Mouse (Mus musculus) macrophage (primary cell): ENCODE data around the gene Lmnb2. TPM values are rescaled to one million over a fixed set of nuclear protein-coding genes. Genes with fewer than 3 reads are reported as not detected.
A peak's percentile ranks its signal among the peaks of the same experiment; 100 is the strongest.

Experiments
- H3K27ac ChIP-seq: fragments of 350-480 bp; formaldehyde crosslinking; 2 replicates; pipeline ENCODE4 v1.9.0; 2021
- H3K36me3 ChIP-seq: fragments of 350-480 bp; formaldehyde crosslinking; 2 replicates; pipeline ENCODE4 v1.9.0; 2021; ENCODE audit errors: inconsistent target
- H3K4me3 ChIP-seq: fragments of 350-480 bp; formaldehyde crosslinking; 2 replicates; pipeline ENCODE4 v1.9.0; 2021; ENCODE audit errors: inconsistent target
- H3K79me2 ChIP-seq: fragments of 350-480 bp; formaldehyde crosslinking; 2 replicates; pipeline ENCODE4 v1.9.0; 2021; ENCODE audit errors: inconsistent target
- WGBS: methylation state at CpG from one replicate; pipeline ENCODE4 v1.1.7; 2026; ENCODE audit warnings: inconsistent platforms; ENCODE audit not compliant: missing documents; 5-methylcytosine and 5-hydroxymethylcytosine counted together
- polyA plus RNA-seq: library from polyadenylated mRNA; stranded (reverse); fragments of 250-400 nt; gene quantifications from 3 replicates; pipeline ENCODE4 v1.2.4, GENCODE M21; 2018; ENCODE audit warnings: inconsistent platforms
- total RNA-seq, 78 experiments: library from RNA; depleted of rRNA; stranded (reverse); fragments of 250-400 nt; gene quantifications; 1 replicate in 9 of 78; 2 replicates in 24 of 78; 3 replicates in 43 of 78; 4 replicates in 2 of 78; pipeline ENCODE4 v1.2.4; 2018; ENCODE audit warnings: inconsistent platforms in 56 of 78

Gene Lmnb2
- total RNA-seq (2018; cell fraction: chromatin; rRNA removed): 10 to 100 TPM in 19 of 26 experiments, 1 to 10 TPM in 7; 5.1 to 30.1 (median 12.9) TPM
- 1 to 10 TPM; 4.0 to 9.6 (median 7.0) TPM for total RNA-seq (2018; cell fraction: cytosol; rRNA removed)
- total RNA-seq (2018; cell fraction: nucleus; rRNA removed): 10 to 100 TPM in 10 of 26 experiments, 1 to 10 TPM in 16; 4.9 to 32.4 (median 8.3) TPM
- polyA plus RNA-seq: 6.2 to 17.4 TPM (median 7.2 TPM) in 3 replicates

DNA sequence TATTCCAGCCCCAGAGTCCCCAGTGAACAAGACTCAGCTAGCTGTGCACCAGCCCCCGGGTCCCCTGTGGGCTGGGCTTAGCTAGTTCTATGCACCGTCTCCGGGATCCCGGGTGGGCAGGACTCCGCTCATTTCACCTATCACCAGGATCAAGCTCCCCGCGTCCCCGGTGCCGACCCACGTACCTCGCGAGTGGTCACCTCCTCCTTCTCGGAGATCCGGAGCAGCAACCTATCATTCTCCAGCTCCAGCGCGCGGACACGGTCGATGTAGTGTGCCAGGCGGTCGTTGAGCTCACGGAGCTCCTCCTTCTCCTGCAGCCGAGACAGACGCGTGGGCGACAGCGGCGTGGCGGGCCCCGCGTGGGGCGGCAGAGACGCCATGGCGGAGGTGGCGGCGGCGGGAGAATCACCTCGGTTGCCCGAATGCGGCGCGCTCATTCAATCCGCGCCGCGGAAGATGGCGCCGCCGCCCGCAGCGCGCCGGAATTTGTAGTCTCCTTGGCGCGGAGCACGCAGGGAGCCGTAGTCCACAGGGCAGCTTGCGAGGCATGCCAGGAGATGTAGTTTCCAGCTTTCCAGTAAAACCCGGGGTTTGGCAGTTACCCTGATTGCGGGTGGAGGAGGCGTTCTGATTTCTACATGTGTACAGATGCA, at the start of gene Lmnb2:
Gene Lmnb2 (minus strand): TSS at position 467 of the 656 bp plus-strand sequence.
- H3K4me3 ChIP-seq: peak within 1 kb of the TSS; percentile 98
- H3K27ac ChIP-seq: peak within 1 kb of the TSS; percentile 28; the same call in 1 of the 2 replicates
- WGBS: under 1% methylated on average over 54 of the region's 61 CpGs
- H3K79me2 ChIP-seq: peaks cover 46% of the 10 kb centered on the region
- H3K36me3 ChIP-seq: no peaks in the 10 kb centered on the region

- 36% methylated on average over 3 of the region's 3 CpGs for WGBS
- H3K4me3 ChIP-seq: no peak overlapping the region
- no peaks in the 10 kb centered on the region for H3K79me2 ChIP-seq
- H3K36me3 ChIP-seq: no peaks in the 10 kb centered on the region
- H3K27ac ChIP-seq: peak overlapping the region; percentile 32
These were observed 49.1 kb upstream of the Lmnb2 start for GRCm38 (mm10) chr10:80967101-80967656.

- H3K36me3 ChIP-seq: no peaks in the 10 kb centered on the region
- H3K79me2 ChIP-seq: no peaks in the 10 kb centered on the region
- no peak overlapping the region for H3K4me3 ChIP-seq
- H3K27ac ChIP-seq: no peak overlapping the region
- 90% methylated on average over 12 of the region's 12 CpGs for WGBS
These were observed 48.3 kb upstream of the Lmnb2 start for GRCm38 (mm10) chr10:80966296-80966695.

- peak overlapping the region; percentile 76 for H3K27ac ChIP-seq
- H3K4me3 ChIP-seq: no peak overlapping the region
- H3K36me3 ChIP-seq: no peaks in the 10 kb centered on the region
- no peaks in the 10 kb centered on the region for H3K79me2 ChIP-seq
- 44% methylated on average over 12 of the region's 12 CpGs for WGBS
These were observed 45.3 kb upstream of the Lmnb2 start for GRCm38 (mm10) chr10:80963031-80963975.

- H3K36me3 ChIP-seq: no peaks in the 10 kb centered on the region
- H3K79me2 ChIP-seq: no peaks in the 10 kb centered on the region
- no peak overlapping the region for H3K4me3 ChIP-seq
- H3K27ac ChIP-seq: peak overlapping the region; percentile 76
- 66% methylated on average over 4 of the region's 5 CpGs for WGBS
These were observed 44.5 kb upstream of the Lmnb2 start for GRCm38 (mm10) chr10:80962585-80962984.

- no peak overlapping the region for H3K27ac ChIP-seq
- H3K79me2 ChIP-seq: no peaks in the 10 kb centered on the region
- H3K4me3 ChIP-seq: no peak overlapping the region
- H3K36me3 ChIP-seq: no peaks in the 10 kb centered on the region
- 89% methylated on average over 10 of the region's 10 CpGs for WGBS
These were observed 44.0 kb upstream of the Lmnb2 start for GRCm38 (mm10) chr10:80962051-80962472.

DNA sequence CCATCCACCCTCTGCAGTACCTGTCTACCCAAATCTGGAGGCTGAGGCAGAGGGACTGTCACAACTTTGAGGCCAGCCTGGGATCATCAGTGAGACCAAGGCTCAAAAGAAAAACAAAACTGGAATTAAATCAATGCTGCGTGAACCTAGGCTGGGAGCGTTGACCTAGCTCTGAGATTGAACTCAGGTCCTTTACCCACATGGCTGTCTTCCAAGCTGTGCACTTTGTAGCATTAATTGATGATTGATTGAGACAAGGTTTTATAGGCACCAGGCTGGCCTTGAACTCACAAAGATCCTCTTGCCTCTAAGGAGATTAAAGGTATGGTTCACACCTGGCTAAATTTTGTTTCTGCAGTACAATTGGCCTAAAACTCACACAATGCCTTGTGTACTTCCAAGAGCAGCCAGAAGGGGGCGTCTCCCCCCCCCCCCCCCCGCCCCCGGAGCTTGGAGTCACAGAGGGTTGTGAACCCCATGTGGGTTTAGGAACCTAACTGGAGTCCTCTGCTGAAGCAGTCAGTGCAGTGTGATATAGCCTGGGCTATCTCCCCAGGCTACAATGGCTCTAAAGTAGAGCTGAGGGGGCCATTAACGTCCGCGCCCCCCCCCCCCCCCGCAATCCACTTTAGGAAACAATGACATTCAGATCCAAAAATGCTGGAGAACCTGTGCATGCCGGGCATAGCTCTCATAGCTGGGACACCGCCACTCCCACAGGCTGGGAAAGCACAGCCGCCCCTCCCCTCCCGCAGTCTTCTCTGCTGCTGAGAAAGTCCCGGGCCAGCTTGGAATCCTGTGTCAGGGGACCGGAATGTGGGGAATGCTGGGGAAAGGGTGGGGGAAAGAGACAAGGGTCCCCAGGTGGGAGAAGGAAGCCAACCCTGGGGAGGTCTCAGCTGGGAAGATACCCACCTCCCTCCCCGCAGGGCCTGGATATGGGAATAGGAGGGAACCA, 42.8 kb upstream of the Lmnb2 start:
- Histone ChIP-seq H3K36me3 (no peaks in the 10 kb centered on the region), H3K79me2 (no peaks in the 10 kb centered on the region), H3K4me3 (no peak overlapping the region), H3K27ac (no peak overlapping the region)
- WGBS: 53% methylated on average over 15 of the region's 16 CpGs

DNA sequence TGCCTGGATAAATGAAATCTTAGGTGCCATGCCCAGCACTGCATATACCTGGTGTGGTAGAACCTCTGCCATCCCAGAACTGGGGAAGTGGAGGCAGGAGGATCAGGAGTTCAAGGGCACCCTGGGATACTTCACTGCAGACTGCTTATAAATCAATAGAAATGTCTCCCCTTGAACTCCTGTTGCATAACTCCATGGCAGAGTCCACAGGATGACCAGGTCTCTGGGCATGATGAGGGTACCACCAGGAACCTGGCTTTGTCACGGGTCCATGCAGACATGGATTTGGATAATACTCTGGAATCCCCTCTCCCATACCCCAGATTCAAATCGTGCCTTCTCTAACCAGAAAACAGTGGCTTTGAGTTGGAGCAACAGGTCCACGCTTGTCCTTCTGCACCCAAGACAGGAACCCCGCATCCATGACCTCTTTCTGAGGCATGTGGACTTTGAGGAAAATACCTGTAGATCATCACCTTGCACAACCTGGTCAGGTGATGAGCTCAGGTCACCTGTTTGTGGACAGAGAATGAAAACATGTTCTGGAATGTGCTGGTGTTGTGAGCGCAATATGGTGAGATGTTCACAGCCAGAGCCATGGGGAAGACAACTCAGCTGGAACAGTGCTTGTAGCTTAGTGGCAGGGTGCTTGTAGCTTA, 41.1 kb upstream of the Lmnb2 start:
- Histone ChIP-seq H3K79me2 (no peaks in the 10 kb centered on the region), H3K27ac (no peak overlapping the region), H3K36me3 (no peaks in the 10 kb centered on the region), H3K4me3 (no peak overlapping the region)
- 99% methylated on average over 5 of the region's 5 CpGs for WGBS

- WGBS: 83% methylated on average over 4 of the region's 4 CpGs
- no peaks in the 10 kb centered on the region for H3K79me2 ChIP-seq
- H3K36me3 ChIP-seq: no peaks in the 10 kb centered on the region
- H3K4me3 ChIP-seq: no peak overlapping the region
- no peak overlapping the region for H3K27ac ChIP-seq
These were observed 39.7 kb upstream of the Lmnb2 start for GRCm38 (mm10) chr10:80957791-80958190.

GRCm38 (mm10) chr10:80956901-80957300, 38.9 kb upstream of the Lmnb2 start:
- no peaks in the 10 kb centered on the region for H3K36me3 ChIP-seq
- 99% methylated on average over 6 of the region's 6 CpGs for WGBS
- H3K27ac ChIP-seq: no peak overlapping the region
- no peaks in the 10 kb centered on the region for H3K79me2 ChIP-seq
- no peak overlapping the region for H3K4me3 ChIP-seq

DNA sequence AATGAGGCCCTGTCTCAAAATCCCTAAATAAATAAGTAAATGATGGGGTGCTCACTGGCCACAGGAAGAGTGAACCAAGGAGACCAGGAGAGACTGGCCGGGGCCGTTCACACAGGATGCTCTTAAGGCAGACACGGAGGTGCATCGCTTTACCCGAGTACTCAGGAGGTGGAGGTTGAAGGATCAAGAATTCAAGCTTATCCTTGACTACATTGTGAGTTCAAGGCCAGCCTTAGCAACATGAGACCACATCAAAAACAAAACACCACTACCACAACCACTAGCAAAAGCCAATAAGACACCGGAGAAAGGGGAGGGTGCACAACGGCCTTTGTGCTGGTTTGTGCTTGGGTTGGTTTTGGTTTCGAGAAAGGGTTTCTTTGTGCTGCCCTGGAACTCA, 38.3 kb upstream of the Lmnb2 start:
- H3K27ac ChIP-seq: no peak overlapping the region

GRCm38 (mm10) chr10:80955536-80955935, 37.5 kb upstream of the Lmnb2 start:
- H3K79me2 ChIP-seq: no peaks in the 10 kb centered on the region
- no peak overlapping the region for H3K27ac ChIP-seq
- WGBS: 35% methylated on average over 9 of the region's 9 CpGs
- no peak overlapping the region for H3K4me3 ChIP-seq
- H3K36me3 ChIP-seq: no peaks in the 10 kb centered on the region

More for the DNA sequence above, 38.3 kb upstream of the Lmnb2 start:
- Histone ChIP-seq H3K79me2 (no peaks in the 10 kb centered on the region), H3K36me3 (no peaks in the 10 kb centered on the region), H3K4me3 (no peak overlapping the region)
- WGBS: 93% methylated on average over 8 of the region's 8 CpGs

GRCm38 (mm10) chr10:80954843-80955242, 36.8 kb upstream of the Lmnb2 start:
- WGBS: 95% methylated on average over 6 of the region's 6 CpGs
- no peak overlapping the region for H3K4me3 ChIP-seq
- no peak overlapping the region for H3K27ac ChIP-seq

More at GRCm38 (mm10) chr10:80954843-80955242, 36.8 kb upstream of the Lmnb2 start:
- Histone ChIP-seq H3K36me3 (no peaks in the 10 kb centered on the region), H3K79me2 (no peaks in the 10 kb centered on the region)
